In genomic region chr1:57643466-57644097, GRCm38 (mm10) we compare ENCODE assay signal across 20 mouse cellular contexts.
DNase-seq lines count a peak whose midpoint lies in the region; ATAC-seq lines count a peak whose summit lies in the region.
"Had no signal": no experiment of that assay in that cellular context is flagged by ENCODE, and none has a peak within 500 bp of the region (broad histone marks: within the 10 kb centered on the region; RNA-seq: fewer than 3 reads in every experiment).

No protein-coding gene starts in this region.

- no peaks in the 10 kb centered on the region for H3K36me3 ChIP-seq in forebrain, embryonic 12.5 days (replicated peaks)
- H3K36me3 ChIP-seq in forebrain, embryonic 11.5 days (ENCODE audit: control insufficient read depth, insufficient read depth, low read length) = no peaks in the 10 kb centered on the region
- H3K36me3 ChIP-seq in midbrain, embryonic 13.5 days = no peaks in the 10 kb centered on the region
- no peaks in the 10 kb centered on the region for H3K36me3 ChIP-seq in midbrain, embryonic 11.5 days (ENCODE audit: control insufficient read depth, insufficient read depth, low read length)
- no peaks in the 10 kb centered on the region for H3K36me3 ChIP-seq in hindbrain, embryonic 16.5 days (ENCODE audit: control insufficient read depth, insufficient read depth, low read length)
- H3K36me3 ChIP-seq: heart, embryonic 15.5 days; neural tube, embryonic 12.5 days had no signal

- WGBS in forebrain, embryonic 12.5 days = 64% methylated on average over 6 of the region's 6 CpGs
- WGBS in forebrain, embryonic 11.5 days = 71% methylated on average over 6 of the region's 6 CpGs
- 51% methylated on average over 6 of the region's 6 CpGs for WGBS in midbrain, embryonic 13.5 days
- 66% methylated on average over 6 of the region's 6 CpGs for WGBS in midbrain, embryonic 11.5 days
- 43% methylated on average over 6 of the region's 6 CpGs for WGBS in hindbrain, embryonic 16.5 days

- no peak overlapping the region for H3K9ac ChIP-seq in forebrain, embryonic 12.5 days
- no peak overlapping the region for H3K9ac ChIP-seq in forebrain, embryonic 11.5 days (ENCODE audit: low read length)
- H3K9ac ChIP-seq in midbrain, embryonic 13.5 days (replicated peaks) = no peak overlapping the region
- H3K9ac ChIP-seq in midbrain, embryonic 11.5 days (ENCODE audit: low read length) = no peak overlapping the region
- H3K9ac ChIP-seq in hindbrain, embryonic 16.5 days (ENCODE audit: low read depth, low read length) = no peak overlapping the region
- H3K9ac ChIP-seq: heart, embryonic 15.5 days; liver, postnatal 0 days; neural tube, embryonic 12.5 days had no signal

- peak overlapping the region; percentile 50; the same call in 1 of the 2 replicates for H3K27ac ChIP-seq in forebrain, embryonic 12.5 days
- no peak overlapping the region for H3K27ac ChIP-seq in forebrain, embryonic 11.5 days (ENCODE audit: low read depth, low read length)
- peak overlapping the region; percentile 70 for H3K27ac ChIP-seq in midbrain, embryonic 13.5 days
- no peak overlapping the region for H3K27ac ChIP-seq in midbrain, embryonic 11.5 days (ENCODE audit: low read depth, low read length)
- H3K27ac ChIP-seq in hindbrain, embryonic 16.5 days (ENCODE audit: low read depth, low read length) = peak overlapping the region; percentile 9; the same call in 1 of the 2 replicates
- H3K27ac ChIP-seq: heart, embryonic 15.5 days; neural tube, embryonic 12.5 days had no signal

- no peaks in the 10 kb centered on the region for H3K27me3 ChIP-seq in forebrain, embryonic 12.5 days
- no peaks in the 10 kb centered on the region for H3K27me3 ChIP-seq in forebrain, embryonic 11.5 days (ENCODE audit: control insufficient read depth, insufficient read depth, low read length)
- H3K27me3 ChIP-seq in midbrain, embryonic 13.5 days = no peaks in the 10 kb centered on the region
- H3K27me3 ChIP-seq in midbrain, embryonic 11.5 days (ENCODE audit: control insufficient read depth, insufficient read depth, low read length) = no peaks in the 10 kb centered on the region
- H3K27me3 ChIP-seq in hindbrain, embryonic 16.5 days (replicated peaks; ENCODE audit: control insufficient read depth, insufficient read depth, low read length) = no peaks in the 10 kb centered on the region
- H3K27me3 ChIP-seq: heart, embryonic 15.5 days; neural tube, embryonic 12.5 days had no signal

- no peak for DNase-seq in forebrain, embryonic 11.5 days (ENCODE audit: low spot score)
- no peak for DNase-seq in midbrain, embryonic 11.5 days (ENCODE audit: low spot score, missing footprints)
- no peak for DNase-seq in adrenal gland, postnatal 10 days
- no peak for DNase-seq in cerebellum, postnatal 4 days (ENCODE audit: low spot score in 2 of 2)
- DNase-seq in layer of hippocampus, adult 9-11 months = no peak
- DNase-seq: cerebellum, adult 11-12 months; cerebellum, postnatal 25 days; gastrocnemius, postnatal 36 days; kidney, adult 9 months; liver; liver, postnatal 0 days; lung, postnatal 36 days; retina, postnatal 1 day; thymus, postnatal 25 days had no signal

- ATAC-seq in forebrain, embryonic 12.5 days (ENCODE audit: low FRiP score) = no peak
- no peak for ATAC-seq in forebrain, embryonic 11.5 days (replicated peaks; ENCODE audit: low FRiP score)
- peak; percentile 45; the same call in 1 of the 2 replicates for ATAC-seq in midbrain, embryonic 13.5 days
- no peak for ATAC-seq in midbrain, embryonic 11.5 days (ENCODE audit: low FRiP score)
- ATAC-seq in hindbrain, embryonic 16.5 days = peak; percentile 58
- ATAC-seq: liver, postnatal 0 days had no signal

- H3K4me1 ChIP-seq in forebrain, embryonic 12.5 days = no peaks in the 10 kb centered on the region
- no peaks in the 10 kb centered on the region for H3K4me1 ChIP-seq in forebrain, embryonic 11.5 days (replicated peaks; ENCODE audit: control insufficient read depth, insufficient read depth, low read length)
- no peaks in the 10 kb centered on the region for H3K4me1 ChIP-seq in midbrain, embryonic 13.5 days (replicated peaks)
- H3K4me1 ChIP-seq in midbrain, embryonic 11.5 days (ENCODE audit: control insufficient read depth, insufficient read depth, low read length) = no peaks in the 10 kb centered on the region
- no peaks in the 10 kb centered on the region; the same call in 1 of the 2 replicates for H3K4me1 ChIP-seq in hindbrain, embryonic 16.5 days (ENCODE audit: control insufficient read depth, insufficient read depth, low read depth, low read length)
- H3K4me1 ChIP-seq: heart, embryonic 15.5 days; neural tube, embryonic 12.5 days had no signal

- no peaks in the 10 kb centered on the region for H3K9me3 ChIP-seq in forebrain, embryonic 12.5 days
- H3K9me3 ChIP-seq in forebrain, embryonic 11.5 days (ENCODE audit: control insufficient read depth, low read length) = no peaks in the 10 kb centered on the region
- no peaks in the 10 kb centered on the region for H3K9me3 ChIP-seq in midbrain, embryonic 13.5 days
- no peaks in the 10 kb centered on the region for H3K9me3 ChIP-seq in midbrain, embryonic 11.5 days (ENCODE audit: control insufficient read depth, low read length)
- no peaks in the 10 kb centered on the region for H3K9me3 ChIP-seq in hindbrain, embryonic 16.5 days (ENCODE audit: control insufficient read depth, low read length)
- H3K9me3 ChIP-seq: heart, embryonic 15.5 days; neural tube, embryonic 12.5 days had no signal

- no peak overlapping the region for H3K4me2 ChIP-seq in forebrain, embryonic 12.5 days
- H3K4me2 ChIP-seq in forebrain, embryonic 11.5 days (ENCODE audit: low read depth, low read length, severe bottlenecking) = no peak overlapping the region
- no peak overlapping the region for H3K4me2 ChIP-seq in midbrain, embryonic 13.5 days (replicated peaks)
- H3K4me2 ChIP-seq in midbrain, embryonic 11.5 days = no peak overlapping the region
- peak overlapping the region; percentile 21 for H3K4me2 ChIP-seq in hindbrain, embryonic 16.5 days (ENCODE audit: low read length)
- H3K4me2 ChIP-seq: heart, embryonic 15.5 days; neural tube, embryonic 12.5 days had no signal

- H3K4me3 ChIP-seq in forebrain, embryonic 12.5 days (replicated peaks) = no peak overlapping the region
- H3K4me3 ChIP-seq in forebrain, embryonic 11.5 days (ENCODE audit: low read depth, low read length) = no peak overlapping the region
- no peak overlapping the region for H3K4me3 ChIP-seq in midbrain, embryonic 13.5 days (replicated peaks)
- no peak overlapping the region for H3K4me3 ChIP-seq in midbrain, embryonic 11.5 days (ENCODE audit: low read depth, low read length)
- no peak overlapping the region for H3K4me3 ChIP-seq in hindbrain, embryonic 16.5 days (ENCODE audit: low read length)
- H3K4me3 ChIP-seq: erythroblast, embryonic 14.5 days; heart, embryonic 15.5 days; neural tube, embryonic 12.5 days had no signal

Comparison
In these comparisons a context has a peak if more than half of its experiments do, and no peak if none do; other contexts are left out.
1. ATAC-seq: peak in midbrain, embryonic 13.5 days (single experiment) and hindbrain, embryonic 16.5 days (single experiment); none in forebrain, embryonic 12.5 days (single experiment), forebrain, embryonic 11.5 days (single experiment) and midbrain, embryonic 11.5 days (single experiment).
2. H3K27ac ChIP-seq: peak in forebrain, embryonic 12.5 days (single experiment), midbrain, embryonic 13.5 days (single experiment) and hindbrain, embryonic 16.5 days (single experiment); none in forebrain, embryonic 11.5 days (single experiment) and midbrain, embryonic 11.5 days (single experiment).